16 mouse cellular contexts compared by ENCODE assay signal in the genomic region with DNA sequence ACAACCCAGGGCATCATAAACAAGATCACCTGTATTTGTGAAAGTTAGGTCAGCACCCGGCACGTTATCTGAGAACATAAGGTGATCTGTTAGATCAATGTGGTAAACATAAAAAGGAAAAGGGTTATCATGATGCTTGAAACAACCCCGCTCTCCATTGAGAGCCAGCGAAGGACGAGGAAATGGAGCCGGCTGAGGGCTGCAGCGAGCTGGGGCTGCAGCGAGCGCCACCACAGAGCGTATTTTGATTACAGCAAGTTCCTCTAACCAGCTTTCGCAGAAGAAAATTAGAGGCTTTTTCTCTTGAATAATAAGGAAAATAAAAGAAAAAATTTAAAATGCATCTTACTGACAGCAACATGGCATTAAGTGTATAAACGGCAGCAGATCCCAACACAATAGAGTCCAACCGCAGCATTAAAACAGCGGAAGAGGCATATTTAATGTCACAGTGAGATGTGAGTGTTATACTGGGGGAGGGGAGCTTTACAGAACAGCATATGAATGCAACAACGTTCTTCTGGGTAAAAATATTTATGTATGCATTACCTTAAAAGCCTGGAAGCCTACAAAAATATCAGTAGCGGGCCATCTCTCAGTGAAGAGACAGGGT.
"Had no signal": no experiment of that assay in that cellular context is flagged by ENCODE, and none has a peak within 500 bp of the region (broad histone marks: within the 10 kb centered on the region; RNA-seq: fewer than 3 reads in every experiment).

No protein-coding gene starts in this region.

- DNase-seq: kidney, adult 18-20 months; kidney, postnatal 10 days; kidney, postnatal 4 days; liver; liver, embryonic 13.5 days; liver, postnatal 0 days; lung, postnatal 14 days; right cerebral cortex, postnatal 14 days; thymus, postnatal 36 days had no signal

- H3K4me2 ChIP-seq: limb, embryonic 12.5 days; liver, embryonic 13.5 days; lung, embryonic 15.5 days; neural tube, embryonic 12.5 days had no signal

- H3K27me3 ChIP-seq: limb, embryonic 12.5 days; liver, embryonic 13.5 days; lung, embryonic 15.5 days; megakaryocyte, embryonic 14.5 days; neural tube, embryonic 12.5 days had no signal

- ATAC-seq: liver, postnatal 0 days had no signal

- H3K4me1 ChIP-seq: limb, embryonic 12.5 days; liver, embryonic 13.5 days; lung, embryonic 15.5 days; megakaryocyte, embryonic 14.5 days; neural tube, embryonic 12.5 days had no signal

- H3K4me3 ChIP-seq: layer of hippocampus, adult 2 months; limb, embryonic 12.5 days; liver, embryonic 13.5 days; lung, embryonic 15.5 days; megakaryocyte, embryonic 14.5 days; myocyte; neural tube, embryonic 12.5 days had no signal

- H3K9me3 ChIP-seq: limb, embryonic 12.5 days; liver, embryonic 13.5 days; lung, embryonic 15.5 days; megakaryocyte, embryonic 14.5 days; neural tube, embryonic 12.5 days had no signal

- H3K27ac ChIP-seq: layer of hippocampus, adult 2 months; limb, embryonic 12.5 days; liver, embryonic 13.5 days; lung, embryonic 15.5 days; macrophage; neural tube, embryonic 12.5 days had no signal

- H3K9ac ChIP-seq: limb, embryonic 12.5 days; liver, embryonic 13.5 days; liver, postnatal 0 days; lung, embryonic 15.5 days; neural tube, embryonic 12.5 days had no signal
